Mouse (Mus musculus): ENCODE data around the gene Cphx1.
"Not testable (repeated sequence)": the region's sequence is repeated elsewhere in the genome, so short reads cannot be mapped to it uniquely, and the experiment has no call there.

GRCm38 (mm10) chr14:25981880-25982279 is 43.8 kb downstream of the Cphx1 start:
- TF ChIP-seq POLR2A (IDR thresholded peaks at IDR 0.05; ENCODE audit: borderline replicate concordance, extremely low read depth, insufficient read depth, insufficient read length, poor library complexity, severe bottlenecking); CTCF (IDR thresholded peaks at IDR 0.05; ENCODE audit: borderline replicate concordance, extremely low read depth, insufficient read depth, insufficient read length): not testable (repeated sequence)
